Mouse (Mus musculus): Measurements from ENCODE around the gene Mdm4. TPM values are rescaled to one million over a fixed set of nuclear protein-coding genes. Genes with fewer than 3 reads are reported as not detected.

Mdm4 gene
- polyA plus RNA-seq, 1 experiment, result 66.0 TPM

GRCm38 (mm10) chr1:133060681-133061080, 30.3 kb upstream of the Mdm4 start:
- Histone ChIP-seq H3K4me3 (replicated peaks; ENCODE audit: control insufficient read depth, low read depth, low read length) (no peak overlapping the region), H3K4me1 (ENCODE audit: control insufficient read depth, insufficient read depth, low read length) (peaks cover 2% of the 10 kb centered on the region; the same call in 1 of the 2 replicates), H3K27ac (ENCODE audit: control insufficient read depth, insufficient read depth, low read depth, low read length, poor library complexity) (no peak overlapping the region)
- whole genome bisulfite sequencing, result 52% methylated on average over 4 of the region's 4 CpGs
- TF ChIP-seq CTCF (IDR thresholded peaks at IDR 0.05; ENCODE audit: control insufficient read depth, insufficient read depth, low read length) (no peak), POLR2A (IDR thresholded peaks at IDR 0.05; ENCODE audit: borderline replicate concordance, control insufficient read depth, low read depth, low read length) (no peak)

- H3K27ac ChIP-seq (ENCODE audit: control insufficient read depth, insufficient read depth, low read depth, low read length, poor library complexity), result no peak overlapping the region
- no peak overlapping the region for H3K4me3 ChIP-seq (replicated peaks; ENCODE audit: control insufficient read depth, low read depth, low read length)
- H3K4me1 ChIP-seq (ENCODE audit: control insufficient read depth, insufficient read depth, low read length), result peaks cover 2% of the 10 kb centered on the region; the same call in 1 of the 2 replicates
- TF ChIP-seq CTCF (IDR thresholded peaks at IDR 0.05; ENCODE audit: control insufficient read depth, insufficient read depth, low read length) (no peak), POLR2A (IDR thresholded peaks at IDR 0.05; ENCODE audit: borderline replicate concordance, control insufficient read depth, low read depth, low read length) (no peak)
- WGBS, result 58% methylated on average over 2 of the region's 2 CpGs
Observed at GRCm38 (mm10) chr1:133059592-133059991, 29.2 kb upstream of the Mdm4 start.

GRCm38 (mm10) chr1:133057345-133058034, 27.1 kb upstream of the Mdm4 start:
- no peak for TF ChIP-seq CTCF (IDR thresholded peaks at IDR 0.05; ENCODE audit: control insufficient read depth, insufficient read depth, low read length)
- no peak for TF ChIP-seq POLR2A (IDR thresholded peaks at IDR 0.05; ENCODE audit: borderline replicate concordance, control insufficient read depth, low read depth, low read length)
- 29% methylated on average over 7 of the region's 7 CpGs for WGBS
- no peak overlapping the region for H3K4me3 ChIP-seq (replicated peaks; ENCODE audit: control insufficient read depth, low read depth, low read length)
- H3K4me1 ChIP-seq (ENCODE audit: control insufficient read depth, insufficient read depth, low read length), result peaks cover 2% of the 10 kb centered on the region
- H3K27ac ChIP-seq (ENCODE audit: control insufficient read depth, insufficient read depth, low read depth, low read length, poor library complexity), result no peak overlapping the region

GRCm38 (mm10) chr1:133054326-133054725, 24.0 kb upstream of the Mdm4 start:
- no peak overlapping the region for H3K4me3 ChIP-seq (replicated peaks; ENCODE audit: control insufficient read depth, low read depth, low read length)
- H3K4me1 ChIP-seq (ENCODE audit: control insufficient read depth, insufficient read depth, low read length), result peaks cover 3% of the 10 kb centered on the region
- TF ChIP-seq CTCF (IDR thresholded peaks at IDR 0.05; ENCODE audit: control insufficient read depth, insufficient read depth, low read length) (no peak), POLR2A (IDR thresholded peaks at IDR 0.05; ENCODE audit: borderline replicate concordance, control insufficient read depth, low read depth, low read length) (no peak)
- WGBS, result 75% methylated on average over 8 of the region's 8 CpGs
- no peak overlapping the region for H3K27ac ChIP-seq (ENCODE audit: control insufficient read depth, insufficient read depth, low read depth, low read length, poor library complexity)

GRCm38 (mm10) chr1:133053034-133053433, 22.7 kb upstream of the Mdm4 start:
- Histone ChIP-seq H3K27ac (ENCODE audit: control insufficient read depth, insufficient read depth, low read depth, low read length, poor library complexity) (no peak overlapping the region), H3K4me3 (replicated peaks; ENCODE audit: control insufficient read depth, low read depth, low read length) (peak overlapping the region; percentile 27), H3K4me1 (ENCODE audit: control insufficient read depth, insufficient read depth, low read length) (peaks cover 3% of the 10 kb centered on the region)
- 65% methylated on average over 5 of the region's 5 CpGs for WGBS
- TF ChIP-seq POLR2A (IDR thresholded peaks at IDR 0.05; ENCODE audit: borderline replicate concordance, control insufficient read depth, low read depth, low read length) (no peak), CTCF (IDR thresholded peaks at IDR 0.05; ENCODE audit: control insufficient read depth, insufficient read depth, low read length) (no peak)

- H3K27ac ChIP-seq (ENCODE audit: control insufficient read depth, insufficient read depth, low read depth, low read length, poor library complexity), result no peak overlapping the region
- H3K4me3 ChIP-seq (replicated peaks; ENCODE audit: control insufficient read depth, low read depth, low read length), result no peak overlapping the region
- peak; percentile 17; the same call in 1 of the 2 replicates for TF ChIP-seq CTCF (IDR thresholded peaks at IDR 0.05; ENCODE audit: control insufficient read depth, insufficient read depth, low read length)
- no peak for TF ChIP-seq POLR2A (IDR thresholded peaks at IDR 0.05; ENCODE audit: borderline replicate concordance, control insufficient read depth, low read depth, low read length)
- WGBS, result 81% methylated on average over 2 of the region's 2 CpGs
- peaks cover 1% of the 10 kb centered on the region for H3K4me1 ChIP-seq (ENCODE audit: control insufficient read depth, insufficient read depth, low read length)
Observed at GRCm38 (mm10) chr1:133051829-133052228, 21.5 kb upstream of the Mdm4 start.

GRCm38 (mm10) chr1:133050001-133050431, 19.7 kb upstream of the Mdm4 start:
- H3K4me1 ChIP-seq (ENCODE audit: control insufficient read depth, insufficient read depth, low read length), result peaks cover 1% of the 10 kb centered on the region
- no peak overlapping the region for H3K27ac ChIP-seq (ENCODE audit: control insufficient read depth, insufficient read depth, low read depth, low read length, poor library complexity)
- no peak for TF ChIP-seq POLR2A (IDR thresholded peaks at IDR 0.05; ENCODE audit: borderline replicate concordance, control insufficient read depth, low read depth, low read length)
- no peak for TF ChIP-seq CTCF (IDR thresholded peaks at IDR 0.05; ENCODE audit: control insufficient read depth, insufficient read depth, low read length)
- WGBS, result 75% methylated on average over 11 of the region's 11 CpGs
- H3K4me3 ChIP-seq (replicated peaks; ENCODE audit: control insufficient read depth, low read depth, low read length), result no peak overlapping the region

- Histone ChIP-seq H3K4me1 (ENCODE audit: control insufficient read depth, insufficient read depth, low read length) (peaks cover 1% of the 10 kb centered on the region), H3K27ac (ENCODE audit: control insufficient read depth, insufficient read depth, low read depth, low read length, poor library complexity) (no peak overlapping the region), H3K4me3 (replicated peaks; ENCODE audit: control insufficient read depth, low read depth, low read length) (no peak overlapping the region)
- no peak for TF ChIP-seq CTCF (IDR thresholded peaks at IDR 0.05; ENCODE audit: control insufficient read depth, insufficient read depth, low read length)
- no peak for TF ChIP-seq POLR2A (IDR thresholded peaks at IDR 0.05; ENCODE audit: borderline replicate concordance, control insufficient read depth, low read depth, low read length)
- WGBS, result 80% methylated on average over 2 of the region's 2 CpGs
Observed at GRCm38 (mm10) chr1:133048690-133049089, 18.3 kb upstream of the Mdm4 start.
